Mouse (Mus musculus) MEL (cell line): ENCODE data around the gene Prkcq.

ENCODE experiments used
- CTCF ChIP-seq, 3 experiments: IDR thresholded peaks in 2 of 3; conservative IDR thresholded peaks in 1 of 3; 2 replicates each; pipeline ENCODE4 v1.5.1; 2011 to 2012; ENCODE audit warnings: low read length in 3 of 3, low read depth in 2 of 3, mild to moderate bottlenecking in 2 of 3, improper control_type of control experiment in 1 of 3, inconsistent platforms in 1 of 3, mixed read lengths in 1 of 3, moderate library complexity in 1 of 3; ENCODE audit not compliant: control insufficient read depth in 1 of 3, insufficient read depth in 1 of 3, poor library complexity in 1 of 3, severe bottlenecking in 1 of 3
- MAX ChIP-seq: IDR thresholded peaks from 2 replicates; pipeline ENCODE4 v1.6.1; 2011; ENCODE audit warnings: low read length, improper control_type of control experiment

DNA sequence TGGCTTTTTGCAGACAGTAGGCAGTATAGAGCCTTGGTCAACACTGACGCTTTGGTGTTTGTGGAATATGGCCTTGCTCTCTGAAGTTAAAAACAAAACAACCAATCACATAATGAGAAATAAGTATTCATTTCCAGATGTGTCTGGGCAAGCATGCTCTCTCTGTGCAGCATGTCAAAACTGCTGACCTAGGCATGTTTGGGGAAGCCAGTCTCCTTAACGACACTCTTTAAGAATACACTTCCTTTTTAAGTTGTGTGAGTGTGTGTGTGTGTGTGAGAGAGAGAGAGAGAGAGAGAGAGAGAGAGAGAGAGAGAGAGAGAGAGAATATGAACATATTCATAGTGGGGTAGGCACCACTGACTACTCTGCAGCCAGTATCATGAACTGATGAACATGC is 108.3 kb downstream of the Prkcq start:
- TF ChIP-seq CTCF (IDR thresholded peaks at IDR 0.05 in 2 of 3, conservative IDR thresholded peaks at IDR 0.05 in 1 of 3; ENCODE audit: control insufficient read depth in 1 of 3, insufficient read depth in 1 of 3, low read depth in 2 of 3, low read length in 3 of 3, poor library complexity in 1 of 3, severe bottlenecking in 1 of 3) (no peak), MAX (no peak)
